Mouse (Mus musculus) thymus, postnatal 36 days (tissue): ENCODE measurements around the gene Hexim1.
A peak's percentile ranks its signal among the peaks of the same experiment; 100 is the strongest.

Experiments
- DNase-seq, 2 experiments: peaks; one replicate each; pipeline ENCODE4 v3.0.0; 2022; ENCODE audit warnings: mixed read lengths in 2 of 2

Gene Hexim1

DNA sequence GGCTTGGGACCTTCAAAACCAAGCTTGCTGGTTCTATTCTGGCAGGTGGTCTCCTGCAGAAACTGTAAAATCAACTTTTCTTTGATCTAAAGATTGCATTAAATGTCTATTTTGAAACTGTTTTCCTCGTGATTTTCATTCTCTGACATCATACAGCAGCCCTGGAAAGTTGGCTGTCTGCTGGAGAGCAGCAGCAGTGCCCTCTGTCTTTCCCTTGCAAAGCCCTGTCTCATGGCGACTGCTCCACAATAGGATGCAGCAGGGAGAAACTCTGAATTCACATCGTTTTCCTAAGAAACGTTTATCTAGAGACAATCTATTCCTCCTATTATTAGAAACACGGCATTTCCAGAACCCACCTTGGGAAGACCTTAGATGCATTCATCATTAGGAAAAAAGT is 3.6 kb downstream of the Hexim1 start:
- no peak for DNase-seq

DNA sequence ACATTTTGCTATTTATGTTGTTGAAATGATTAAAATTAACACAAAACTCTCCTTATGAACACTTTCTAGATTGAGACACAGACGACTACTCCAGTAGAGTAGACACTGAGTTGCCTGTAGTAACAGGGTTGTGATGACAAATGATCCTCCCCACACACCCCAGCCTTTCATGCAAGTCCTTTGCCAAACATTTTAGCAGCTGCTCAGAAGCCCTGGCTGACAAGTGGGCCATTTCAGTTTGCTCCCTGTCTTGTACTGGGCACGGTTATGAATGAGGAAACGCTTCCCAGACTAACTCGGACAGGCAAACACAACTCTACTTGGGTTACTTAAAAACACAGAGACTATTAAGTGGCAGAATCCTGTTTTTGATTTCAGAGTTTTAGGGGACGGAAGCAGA is 4.3 kb downstream of the Hexim1 start:
- DNase-seq: no peak

DNA sequence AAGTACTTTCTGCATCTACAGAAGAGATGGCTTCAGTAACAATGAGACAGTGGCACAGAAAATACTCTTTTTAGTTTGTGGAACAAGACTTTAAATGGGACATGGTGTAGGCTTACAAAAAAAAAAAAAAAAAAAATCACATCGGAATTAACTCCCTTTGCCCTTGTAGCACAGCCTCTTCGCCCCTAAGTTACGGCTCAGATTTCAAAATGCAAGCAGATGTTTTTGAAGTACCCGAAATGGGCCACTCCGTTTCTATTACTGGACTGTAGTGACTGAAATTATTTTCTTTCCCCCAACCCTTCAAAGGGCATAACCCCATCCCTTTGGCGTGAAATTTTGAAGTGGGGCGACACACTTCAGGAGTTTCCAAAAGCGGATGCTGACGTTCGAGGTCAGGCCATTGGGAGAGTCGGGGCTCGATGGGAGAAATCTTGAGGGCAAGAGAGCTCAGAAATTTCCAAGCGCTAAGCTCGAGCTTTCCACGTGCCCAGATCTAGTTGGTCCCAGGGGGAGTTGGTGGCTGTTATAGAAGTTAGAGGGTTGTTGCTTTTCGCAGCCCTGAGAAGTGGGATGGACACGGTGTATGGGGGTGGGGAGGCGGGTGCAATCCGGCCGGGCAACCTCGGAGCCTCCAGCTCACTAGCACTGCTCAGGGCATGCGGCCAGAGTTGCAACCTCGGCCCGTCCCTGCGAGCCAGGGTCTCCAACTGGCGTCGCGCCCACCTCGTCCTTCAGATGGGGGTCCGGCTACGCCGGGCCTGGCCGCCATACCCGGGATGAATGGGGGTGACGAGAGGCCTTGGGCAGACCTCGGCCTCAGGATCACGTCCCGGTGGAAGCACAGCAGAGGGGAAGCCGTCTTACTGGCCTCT is 15.9 kb downstream of the Hexim1 start, which contains the start of gene Hexim2:
Gene Hexim2, plus strand, starts transcription at position 729 of the 875 bp plus-strand sequence.
- DNase-seq: peak; percentile 60 to 72

DNA sequence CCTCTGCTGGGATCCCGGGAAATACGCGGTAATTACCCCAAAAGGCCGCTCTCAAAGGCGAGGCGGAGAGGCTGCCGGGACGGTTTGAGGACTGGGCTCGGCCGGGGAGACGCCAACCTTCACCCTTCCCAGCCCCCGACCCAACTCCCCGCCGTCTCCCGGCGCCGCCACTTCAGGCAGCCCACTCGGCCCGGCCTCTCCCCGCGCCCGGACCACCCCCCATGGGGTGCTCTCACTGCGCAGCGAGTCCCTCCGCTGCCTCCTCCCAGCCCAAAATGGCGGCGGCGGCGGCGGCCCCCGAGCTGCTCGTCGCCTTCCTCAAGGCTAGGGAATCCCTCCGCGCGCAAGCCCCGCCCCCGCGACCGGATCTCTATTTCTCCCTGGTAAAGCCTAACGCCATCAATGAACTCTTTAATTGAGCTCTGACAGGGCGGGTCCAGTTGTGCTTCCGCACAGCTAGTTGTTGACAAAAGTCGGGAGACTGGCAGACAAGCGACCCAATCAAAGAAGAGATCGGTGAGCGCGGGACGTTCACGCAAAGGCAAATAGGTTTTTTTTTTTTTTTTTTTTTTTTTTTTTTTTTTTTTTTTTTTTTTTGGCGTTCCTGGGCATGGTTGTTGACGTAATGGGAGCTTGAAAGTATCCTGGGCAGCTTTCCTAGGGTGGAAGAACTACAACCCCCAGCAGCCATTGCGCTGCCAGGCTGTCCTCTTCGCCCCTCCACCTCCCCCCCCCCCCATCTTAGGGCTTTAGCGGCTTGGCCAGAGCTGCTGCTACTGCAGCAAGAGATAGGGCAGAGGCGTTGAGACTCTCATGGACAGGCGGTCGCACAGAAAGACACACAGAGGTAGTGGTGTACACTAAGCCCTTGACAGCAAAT is 16.8 kb downstream of the Hexim1 start:
- DNase-seq: peak; percentile 100

DNA sequence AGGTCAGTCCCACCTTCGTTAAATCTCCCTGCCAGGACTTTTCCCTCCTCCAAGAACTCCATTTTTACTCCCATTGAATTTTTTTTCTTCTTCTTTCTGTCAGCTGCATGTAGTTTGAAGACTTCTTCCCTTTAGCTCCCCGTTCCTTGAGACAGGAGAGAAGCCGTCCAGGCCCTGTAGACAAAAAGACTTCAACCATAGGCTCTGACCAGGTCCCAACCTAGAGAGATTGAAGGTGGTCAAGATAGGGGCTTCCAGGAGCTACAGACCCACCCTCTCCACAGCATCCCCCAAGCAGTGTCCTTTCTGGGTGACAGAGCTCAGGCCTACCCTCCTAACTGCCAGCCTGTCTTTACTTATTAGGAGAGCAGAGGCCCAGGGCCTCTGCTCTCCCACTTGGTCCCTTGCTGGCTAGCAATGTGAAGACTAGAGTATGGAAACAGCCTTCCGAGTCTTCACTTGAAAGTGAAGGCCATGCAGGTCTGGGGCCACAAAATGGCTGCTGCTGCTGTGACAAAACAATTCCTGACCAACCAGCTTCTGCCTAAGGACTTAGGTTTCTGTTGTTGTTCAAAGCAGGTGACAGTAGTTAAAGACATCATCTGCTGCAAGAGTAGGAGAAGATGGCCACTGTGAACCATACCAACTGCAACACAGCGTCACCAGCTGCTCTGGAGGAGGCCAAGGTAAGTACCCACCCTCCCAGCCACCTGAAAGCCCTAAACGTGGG is 17.6 kb downstream of the Hexim1 start:
- DNase-seq: no peak

DNA sequence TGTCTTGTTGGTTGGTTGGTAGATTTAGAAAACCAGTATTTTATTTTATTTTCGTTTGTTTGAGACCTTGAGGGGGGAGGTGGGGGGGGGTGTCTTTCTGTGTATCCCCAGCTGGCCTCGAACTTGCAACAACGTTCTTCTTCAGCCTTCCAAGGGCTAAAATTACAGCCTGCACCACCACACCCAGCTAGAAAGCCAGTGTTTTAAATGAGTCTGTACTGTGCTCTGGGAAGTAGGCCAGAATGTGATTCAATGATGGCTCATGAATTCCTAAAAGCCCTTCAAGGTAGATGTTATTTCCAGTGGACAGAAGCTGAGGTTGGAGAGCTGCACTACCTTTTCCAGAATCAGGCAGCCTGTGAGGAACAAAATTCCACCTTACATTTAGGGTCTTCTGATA is 18.2 kb downstream of the Hexim1 start:
- DNase-seq: no peak

DNA sequence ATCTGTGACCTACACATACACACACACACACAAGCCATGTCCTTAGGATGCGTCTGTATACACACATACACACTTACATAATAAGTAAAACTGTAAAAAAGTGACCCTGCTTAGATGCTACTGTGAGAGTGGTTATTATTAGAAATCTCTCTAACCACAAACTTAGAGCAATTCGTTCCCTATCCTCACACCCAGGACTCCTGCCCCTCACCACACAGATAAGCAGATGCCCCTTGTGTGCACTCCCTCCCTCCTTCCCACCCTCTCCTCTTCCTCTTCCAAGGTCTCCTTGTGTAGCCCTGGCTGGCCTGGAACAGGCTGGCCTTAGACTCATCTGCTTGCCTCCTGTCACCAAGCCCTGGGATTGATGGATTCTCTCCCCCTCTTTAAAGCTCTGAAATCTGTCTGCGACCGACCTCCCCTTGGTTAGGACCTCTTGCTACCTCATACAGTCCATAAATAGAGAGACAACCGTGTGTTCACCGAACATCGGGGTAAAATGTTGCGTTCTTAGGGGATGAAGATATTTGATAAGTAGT is 20.1 kb downstream of the Hexim1 start:
- no peak for DNase-seq

DNA sequence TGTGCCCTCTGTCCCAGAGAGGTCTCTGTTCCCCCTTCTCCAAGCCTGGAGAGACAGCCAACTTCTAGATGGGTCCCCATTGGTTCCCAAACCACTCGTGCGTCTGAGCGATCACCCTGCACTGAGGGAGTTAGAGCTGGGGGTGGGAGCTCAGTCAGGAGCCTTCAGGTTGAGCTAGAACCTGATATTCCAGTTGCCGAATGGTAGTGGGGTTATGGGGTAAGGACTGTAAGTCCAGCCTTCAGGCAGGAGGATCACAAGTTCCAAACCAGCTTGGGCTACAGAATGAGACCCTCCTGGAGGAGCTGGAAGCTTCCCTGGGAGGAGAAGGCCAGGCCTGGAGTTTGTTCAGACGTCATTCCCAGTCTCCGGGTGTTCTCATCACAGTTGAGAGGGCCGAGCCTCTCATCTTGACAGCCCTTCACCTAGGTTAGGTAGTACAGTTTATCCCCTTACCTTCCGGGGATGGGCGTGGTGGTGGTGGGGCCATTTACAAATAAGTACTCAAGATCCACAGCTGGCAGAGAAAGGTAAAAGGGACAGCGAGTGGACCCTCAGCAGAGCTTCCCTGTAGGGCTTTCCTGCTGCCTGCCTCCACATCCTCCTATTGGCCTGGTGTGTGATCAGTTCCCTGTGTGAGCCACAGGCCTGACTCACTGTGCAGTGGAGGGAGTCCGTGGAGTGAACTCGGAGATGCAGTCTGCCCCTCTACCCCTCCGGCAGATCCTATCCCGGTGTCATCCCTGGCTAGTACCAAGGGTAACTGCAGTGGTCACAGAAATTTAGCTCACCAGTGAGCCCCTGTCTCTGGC is 24.1 kb downstream of the Hexim1 start:
- DNase-seq: no peak

DNA sequence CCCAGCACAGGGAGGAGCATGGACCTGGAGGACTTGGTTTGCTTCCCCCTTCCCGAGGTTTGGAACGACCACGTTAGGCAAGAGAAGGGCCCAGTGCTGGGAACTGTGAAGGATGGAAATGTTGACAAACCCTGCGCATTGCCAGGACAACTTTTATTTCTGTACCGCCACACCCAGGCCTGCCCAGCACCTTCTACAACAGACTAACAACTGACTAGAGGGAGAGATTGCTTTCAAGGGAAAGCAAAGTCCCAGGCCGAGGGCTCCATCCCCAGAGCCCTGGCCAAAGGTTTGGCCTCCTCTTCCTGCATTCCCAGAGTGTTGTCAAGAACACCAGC is 24.7 kb downstream of the Hexim1 start:
- DNase-seq: no peak

DNA sequence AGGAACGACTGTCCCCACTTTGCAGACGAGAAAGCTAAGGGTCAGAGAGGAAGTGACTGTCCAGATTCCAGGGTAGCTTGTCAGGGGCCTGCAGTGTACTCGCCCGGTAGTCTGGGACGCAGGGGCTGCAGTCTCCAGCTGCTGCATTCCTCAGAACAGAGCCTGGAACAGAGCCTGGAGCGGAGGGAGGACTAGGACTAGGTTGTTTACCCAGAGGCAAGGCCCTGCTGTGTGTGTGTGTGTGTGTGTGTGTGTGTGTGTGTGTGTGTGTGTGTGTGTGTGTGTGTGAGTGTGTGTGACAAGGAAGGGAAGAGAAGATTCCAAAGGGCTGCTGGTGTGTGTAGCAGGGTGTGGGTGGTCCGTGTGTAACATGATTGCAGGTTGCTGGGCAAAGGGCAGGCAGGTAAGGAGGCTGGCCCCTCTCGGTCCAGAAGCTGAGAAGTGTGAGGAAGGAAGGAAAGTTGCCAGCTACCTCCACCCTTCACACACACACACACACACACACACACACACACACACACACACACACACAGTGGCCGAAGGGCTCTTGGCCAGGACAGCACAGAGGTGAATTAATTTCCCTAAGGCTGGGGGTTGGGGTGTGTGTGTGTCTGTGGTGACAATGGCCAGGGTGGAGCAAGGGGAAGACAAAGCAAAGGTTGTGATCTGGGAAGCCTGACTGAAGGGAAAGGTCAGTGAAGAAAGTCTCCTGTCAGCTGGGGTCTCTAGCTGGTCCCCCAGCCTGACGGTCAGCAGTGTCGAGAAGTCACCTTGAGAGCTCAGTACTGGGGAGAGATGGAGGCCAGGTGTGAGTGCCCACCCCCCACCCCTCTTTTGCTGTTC is 25.3 kb downstream of the Hexim1 start:
- DNase-seq: peak in 1 of 2 experiments; percentile 8

DNA sequence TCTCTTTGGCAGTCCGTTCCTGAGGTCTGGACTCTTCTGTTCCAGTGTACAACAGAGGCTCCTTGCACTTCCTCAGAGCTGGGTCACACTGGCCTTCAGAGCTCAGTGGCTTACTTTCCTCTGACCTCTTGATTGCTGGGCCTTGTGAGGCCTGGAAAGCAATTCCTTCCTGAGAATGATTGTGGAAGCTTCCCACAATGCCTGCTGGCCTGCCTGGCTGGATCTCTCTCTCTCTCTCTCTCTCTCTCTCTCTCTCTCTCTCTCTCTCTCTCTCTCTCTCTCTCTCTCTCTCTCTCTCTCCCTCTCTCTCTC is 25.9 kb downstream of the Hexim1 start:
- DNase-seq: peak; percentile 15 to 20

DNA sequence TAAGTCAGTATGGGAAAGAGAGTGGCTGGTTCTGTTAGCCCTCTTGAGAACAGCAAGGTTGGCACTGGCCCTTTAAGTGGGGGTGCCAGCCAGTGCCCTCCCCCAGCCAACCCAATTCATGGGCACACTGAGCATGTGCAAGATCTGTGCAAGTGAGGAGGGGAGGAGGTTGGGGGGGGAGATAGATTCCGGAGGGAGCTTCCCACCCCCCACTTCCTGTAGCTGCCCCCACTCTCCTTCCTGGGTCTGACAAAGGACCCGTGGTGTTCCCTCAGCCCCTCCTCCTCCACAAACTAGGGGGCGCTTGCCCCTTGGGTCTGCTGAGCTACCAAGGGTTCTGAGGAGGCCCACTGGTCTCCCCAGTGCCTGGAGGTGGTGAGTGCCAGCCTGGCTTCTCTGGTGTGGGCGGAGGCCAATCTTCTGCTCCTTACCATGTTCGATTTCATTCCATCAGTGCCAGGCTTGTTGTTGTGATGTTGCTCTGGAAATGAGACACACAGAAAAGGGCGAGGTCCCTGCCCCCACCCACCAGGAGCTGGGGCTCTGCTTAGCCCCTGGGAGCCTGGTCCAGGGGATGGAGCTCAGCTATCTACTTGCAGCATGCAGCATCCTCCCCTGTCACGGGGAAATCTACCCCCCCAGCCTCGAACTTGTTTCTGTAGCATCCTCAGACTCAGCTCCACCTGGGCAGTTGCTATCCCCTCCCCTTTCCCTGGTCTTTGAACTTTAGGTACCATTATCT is 26.6 kb downstream of the Hexim1 start:
- DNase-seq: peak; percentile 81 to 88

DNA sequence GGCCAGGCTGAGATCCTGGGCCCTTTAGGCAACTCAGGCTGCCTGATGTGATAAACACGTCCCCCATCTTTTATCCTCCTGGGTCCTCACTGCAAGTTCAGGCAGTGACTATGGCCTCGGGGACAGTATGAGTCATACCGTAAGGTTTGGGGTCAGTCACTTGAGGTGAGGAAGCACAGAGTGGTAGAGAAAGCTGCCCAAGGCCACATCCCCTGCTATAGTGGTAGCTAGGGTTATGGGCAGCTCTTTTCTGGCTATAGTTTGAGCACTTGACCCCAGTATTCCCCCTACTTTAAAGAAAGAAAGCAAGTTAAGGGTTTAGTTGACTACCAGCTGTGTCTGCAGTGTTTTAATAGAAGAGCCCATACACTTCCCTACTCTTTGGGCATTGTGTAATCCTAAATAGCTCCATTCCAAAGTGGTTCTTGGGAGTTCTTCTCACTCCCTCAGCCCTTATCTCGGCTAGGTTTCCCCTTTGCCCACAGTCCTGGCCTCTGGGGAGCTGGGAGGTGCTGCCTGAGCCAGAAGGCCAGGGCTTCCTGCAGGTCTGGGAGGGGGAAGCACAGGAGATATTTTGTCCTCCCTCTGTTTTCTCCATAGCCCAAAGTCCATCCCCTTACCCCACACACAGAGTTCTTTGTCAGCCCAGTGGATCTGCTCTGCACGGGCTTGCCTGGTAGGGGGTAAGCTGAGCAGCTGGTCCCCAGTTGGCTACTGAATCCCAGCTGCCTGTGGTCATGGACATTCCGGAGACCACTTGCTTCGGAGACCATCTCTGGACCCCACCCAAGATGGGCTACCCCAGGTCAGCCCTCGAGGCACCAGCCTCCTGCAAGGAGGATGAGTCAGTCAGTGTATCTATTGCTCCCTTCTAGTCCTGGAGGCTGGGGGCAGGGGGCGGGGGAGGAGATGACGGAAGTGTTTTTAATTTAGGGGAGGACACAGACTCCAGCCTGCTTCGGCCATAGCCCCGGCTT is 28.6 kb downstream of the Hexim1 start:
- DNase-seq: no peak

DNA sequence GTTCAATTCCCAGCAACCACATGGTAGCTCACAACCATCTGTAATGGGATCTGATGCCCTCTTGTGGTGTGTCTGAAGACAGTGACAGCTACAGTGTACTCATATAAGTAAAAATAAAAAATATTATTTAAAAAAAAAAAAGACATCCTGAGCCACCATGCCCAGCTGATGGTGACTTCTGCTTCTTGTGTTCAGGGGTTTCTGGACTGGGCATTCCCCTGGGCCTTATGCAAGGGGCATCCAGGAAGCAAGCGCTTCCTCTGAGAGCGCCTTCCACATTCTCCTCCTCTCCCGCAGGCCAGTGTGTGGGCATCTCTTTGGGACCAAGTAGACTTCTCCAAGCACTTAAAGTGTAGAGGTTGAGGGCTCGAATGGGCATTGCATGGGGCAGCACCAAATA is 30.4 kb downstream of the Hexim1 start:
- DNase-seq: no peak

DNA sequence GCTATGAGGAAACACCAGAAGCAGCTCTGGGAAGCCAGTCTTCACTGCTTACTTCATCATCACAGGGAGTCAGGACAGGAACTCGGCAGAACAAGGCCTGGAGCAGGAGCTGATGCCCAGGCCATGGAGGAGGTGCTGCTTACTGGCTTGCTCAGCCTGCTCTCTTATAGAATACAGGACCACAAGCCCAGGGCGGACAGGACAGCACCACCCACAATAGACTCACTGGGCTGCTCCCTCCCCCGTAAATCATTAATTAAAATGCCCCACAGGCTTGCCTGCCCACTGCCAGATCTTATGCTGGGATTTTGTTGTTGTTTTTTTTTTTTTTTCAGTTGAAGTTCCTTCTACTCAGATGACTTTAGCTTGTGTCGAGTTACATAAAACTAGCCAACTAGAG is 31.7 kb downstream of the Hexim1 start:
- no peak for DNase-seq

DNA sequence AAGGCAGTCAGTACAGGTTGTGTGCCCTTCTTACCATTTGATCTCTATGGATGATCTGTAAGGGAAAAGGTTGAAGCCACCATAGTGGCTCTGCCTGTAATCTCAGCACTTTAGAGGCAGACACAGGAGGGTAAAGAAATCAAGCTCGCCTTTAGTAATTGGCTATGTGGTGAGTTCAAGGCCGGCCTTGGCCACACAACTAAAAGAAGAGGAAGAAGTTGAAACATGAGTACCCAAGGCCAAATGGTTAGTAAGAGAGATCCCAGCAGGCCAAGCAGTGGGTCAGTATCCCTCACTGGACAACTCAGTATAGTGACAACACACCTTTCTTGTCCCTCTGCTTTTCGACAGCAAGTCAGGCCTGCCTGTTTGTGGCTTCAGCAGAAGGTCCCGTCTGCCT is 33.7 kb downstream of the Hexim1 start:
- no peak for DNase-seq

DNA sequence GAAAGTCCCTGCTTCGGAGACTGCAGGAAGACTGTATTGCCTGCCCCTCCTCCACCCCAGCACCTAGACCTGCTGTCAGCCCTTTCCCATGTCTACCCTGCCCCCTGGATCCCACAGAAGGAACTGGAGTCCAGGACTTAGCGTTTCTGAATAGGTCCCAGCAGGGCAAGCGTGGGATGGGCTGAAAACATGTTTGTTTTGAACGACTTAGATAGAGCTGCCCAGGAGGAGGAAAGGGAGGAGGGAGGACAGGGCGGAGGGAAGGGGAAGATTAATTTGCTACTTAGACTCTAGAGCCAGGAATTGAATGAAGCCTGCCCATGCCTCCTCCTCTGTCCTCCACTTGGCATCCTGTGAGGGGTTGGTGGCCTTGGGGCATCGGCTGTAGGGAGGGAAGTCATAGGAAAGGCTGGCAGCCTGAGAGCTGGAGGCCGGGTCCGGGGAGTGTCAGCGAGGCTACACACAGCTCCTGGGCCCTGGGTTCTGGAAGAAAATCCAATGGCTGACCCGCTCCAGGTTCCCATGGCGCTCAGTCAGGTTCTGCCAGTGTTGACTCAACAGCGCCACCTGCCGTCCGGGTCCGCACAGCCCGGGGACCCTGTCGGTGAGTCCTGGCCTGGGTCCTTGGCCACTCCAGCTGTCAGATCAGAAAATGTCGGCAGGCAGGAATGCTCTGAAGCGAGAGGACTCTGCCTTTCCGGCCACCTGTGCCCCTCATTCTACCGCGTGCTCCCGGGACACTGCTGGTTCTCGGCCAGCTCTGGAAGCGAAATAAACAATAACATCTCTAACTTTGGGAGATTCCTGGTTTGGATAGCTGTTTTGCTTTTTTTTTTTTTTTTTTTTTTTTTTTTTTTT is 42.8 kb downstream of the Hexim1 start:
- DNase-seq: peak; percentile 89 to 94

DNA sequence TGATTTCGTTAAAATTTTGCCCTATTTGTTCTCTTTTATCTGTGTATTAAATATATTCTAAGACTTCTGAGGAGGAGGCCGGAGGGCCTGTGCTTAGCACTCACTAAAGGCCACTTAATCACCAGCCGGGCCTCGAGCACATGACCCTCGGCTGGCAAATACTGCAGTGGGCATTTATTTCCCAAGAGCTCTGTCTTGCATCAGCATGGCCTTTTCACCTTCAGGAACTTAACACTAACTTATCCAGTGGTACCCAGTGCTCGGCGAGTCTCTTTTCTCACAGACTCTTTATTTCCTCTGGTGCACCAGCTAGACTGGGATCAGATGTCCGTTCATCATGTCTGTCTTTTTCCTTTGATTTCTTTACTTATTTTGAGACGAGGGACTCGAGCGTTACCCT is 44.7 kb downstream of the Hexim1 start:
- no peak for DNase-seq
